Mouse (Mus musculus) cerebellum, adult 2 months (tissue): ENCODE results near the gene Gm10135.

Experiments used
- CTCF ChIP-seq: fragments of 200-500 bp; IDR thresholded peaks from 2 replicates; pipeline ENCODE4 v1.5.1; 2011; ENCODE audit warnings: low read depth, mild to moderate bottlenecking, control low read depth, low read length, moderate library complexity, borderline replicate concordance; ENCODE audit not compliant: insufficient read depth
- POLR2A ChIP-seq: fragments of 200-500 bp; IDR thresholded peaks from 2 replicates; pipeline ENCODE4 v1.6.1; 2011; ENCODE audit warnings: low read length, control low read depth, borderline replicate concordance; ENCODE audit not compliant: insufficient read depth

DNA sequence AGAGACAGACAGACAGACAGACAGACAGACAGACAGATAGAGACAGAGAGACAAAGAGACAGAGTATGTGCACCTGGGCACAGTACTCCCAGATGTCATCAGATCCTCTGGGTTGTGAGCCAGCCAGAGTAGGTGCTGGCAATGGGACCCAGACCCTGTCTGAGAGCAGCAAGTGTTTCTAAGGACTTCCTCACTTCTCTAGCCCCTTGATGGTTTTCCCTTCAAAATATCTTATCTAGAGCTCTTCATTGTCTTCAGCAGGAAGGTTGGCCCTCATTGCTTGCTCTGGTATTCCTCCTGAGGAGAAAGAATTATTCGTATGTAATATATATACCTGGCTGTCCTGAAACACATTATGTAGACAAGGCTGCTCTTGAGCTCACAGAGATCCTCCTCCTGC is 18.0 kb upstream of the Gm10135 start:
- TF ChIP-seq CTCF, result no peak
- TF ChIP-seq POLR2A, result no peak
